Mouse (Mus musculus) liver, embryonic 13.5 days (tissue): ENCODE data around the gene Cbx6. TPM values are rescaled to one million over a fixed set of nuclear protein-coding genes. Genes with fewer than 3 reads are reported as not detected.
A peak's percentile ranks its signal among the peaks of the same experiment; 100 is the strongest.

Experiments
- ATAC-seq: fragments of 200-750 bp; cut with Nextera tagmentation; 2 replicates; pipeline ENCODE4 v1.8.0; 2017; ENCODE audit warnings: low read depth, mild to moderate bottlenecking, moderate number of reproducible peaks, moderate library complexity
- DNase-seq: peaks from one replicate; pipeline ENCODE4 v3.0.0; 2022
- H3K27ac ChIP-seq: fragments of 300-500 bp; sonication (generic); 2 replicates; pipeline ENCODE4 v1.5.1; 2015; ENCODE audit warnings: moderate library complexity, mild to moderate bottlenecking, inconsistent platforms
- H3K27me3 ChIP-seq: fragments of 300-500 bp; sonication (generic); 2 replicates; pipeline ENCODE4 v1.6.1; 2015; ENCODE audit warnings: mild to moderate bottlenecking, inconsistent platforms
- H3K36me3 ChIP-seq: fragments of 300-500 bp; sonication (generic); 2 replicates; pipeline ENCODE4 v1.6.1; 2015; ENCODE audit warnings: mild to moderate bottlenecking, inconsistent platforms
- H3K4me1 ChIP-seq: fragments of 300-500 bp; sonication (generic); replicated peaks from 2 replicates; pipeline ENCODE4 v1.6.1; 2015; ENCODE audit warnings: inconsistent platforms
- H3K4me2 ChIP-seq: fragments of 300-500 bp; sonication (generic); 2 replicates; pipeline ENCODE4 v1.6.1; 2015; ENCODE audit warnings: inconsistent platforms, mild to moderate bottlenecking, moderate library complexity
- H3K4me3 ChIP-seq: fragments of 300-500 bp; sonication (generic); replicated peaks from 2 replicates; pipeline ENCODE4 v1.5.1; 2015; ENCODE audit warnings: mild to moderate bottlenecking, inconsistent platforms
- H3K9ac ChIP-seq: fragments of 300-500 bp; sonication (generic); 2 replicates; pipeline ENCODE4 v1.6.1; 2015; ENCODE audit warnings: mild to moderate bottlenecking, inconsistent platforms
- H3K9me3 ChIP-seq: fragments of 300-500 bp; sonication (generic); replicated peaks from 2 replicates; pipeline ENCODE4 v1.6.1; 2016; ENCODE audit warnings: inconsistent platforms
- WGBS: fragments of 180-500 bp; shearing (Covaris S2); methylation state at CpG from one replicate; pipeline ENCODE4 v1.1.7; 2015; ENCODE audit not compliant: insufficient replicate concordance; 5-methylcytosine and 5-hydroxymethylcytosine counted together
- polyA plus RNA-seq: library from polyadenylated mRNA; unstranded; fragments of >200 nt; fragmentation: Nextera tagmentation; extraction: Ambion mirVana; gene quantifications from 2 replicates; pipeline ENCODE4 v1.2.1, GENCODE M21; 2015

Cbx6 gene
- polyA plus RNA-seq, 1 experiment from 2014 or later = 9.7 TPM

DNA sequence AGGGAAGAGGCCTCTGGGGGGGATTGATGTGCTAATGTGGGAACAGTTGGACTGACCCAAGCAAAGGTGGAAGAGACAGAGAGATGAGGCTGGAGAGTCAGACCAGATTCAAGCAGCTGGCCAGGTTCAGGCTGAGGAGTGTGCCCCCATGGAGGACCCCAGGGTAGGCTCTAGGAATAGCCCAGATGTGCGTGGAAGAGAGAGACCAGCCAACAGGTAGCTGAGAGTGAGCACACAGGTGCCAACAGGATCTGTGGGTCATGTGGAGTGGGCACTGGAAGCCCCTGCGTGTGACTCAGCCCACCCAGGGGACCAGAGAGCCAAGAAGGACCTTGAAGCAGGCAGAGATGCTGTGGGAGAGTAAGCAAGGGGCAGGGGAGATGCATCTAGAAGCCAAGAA is 32.8 kb downstream of the Cbx6 start:
- Histone ChIP-seq H3K36me3 (no peaks in the 10 kb centered on the region), H3K4me1 (peaks cover 8% of the 10 kb centered on the region), H3K9me3 (no peaks in the 10 kb centered on the region), H3K4me2 (no peak overlapping the region), H3K27ac (no peak overlapping the region), H3K4me3 (no peak overlapping the region), H3K9ac (no peak overlapping the region), H3K27me3 (peaks cover 76% of the 10 kb centered on the region)
- ATAC-seq (no peak), DNase-seq (no peak)
- 45% methylated on average over 2 of the region's 2 CpGs for WGBS

DNA sequence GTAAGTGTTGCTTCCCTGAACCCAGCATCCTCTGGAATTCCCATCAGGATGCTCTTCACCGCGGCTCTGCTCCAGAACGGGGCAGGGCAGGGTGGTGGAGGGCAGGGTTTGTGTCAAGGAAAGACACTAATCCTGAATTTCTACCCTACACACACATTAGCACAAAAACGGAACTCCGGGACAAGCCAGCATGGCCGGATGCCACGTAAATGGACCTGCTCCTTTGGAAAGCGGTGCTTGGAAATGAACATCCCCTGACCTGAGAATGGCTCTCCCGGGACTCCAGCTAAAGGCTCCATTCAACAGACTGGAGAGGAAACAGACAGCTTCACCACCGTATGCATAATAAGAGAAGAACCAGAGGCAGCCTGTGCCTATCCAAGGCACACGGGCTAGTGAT is 33.8 kb downstream of the Cbx6 start:
- H3K36me3 ChIP-seq = no peaks in the 10 kb centered on the region
- H3K27ac ChIP-seq = no peak overlapping the region
- no peak for DNase-seq
- peaks cover 68% of the 10 kb centered on the region for H3K27me3 ChIP-seq
- 51% methylated on average over 11 of the region's 11 CpGs for WGBS
- ATAC-seq = no peak
- H3K9ac ChIP-seq = no peak overlapping the region
- H3K4me3 ChIP-seq = no peak overlapping the region
- peaks cover 8% of the 10 kb centered on the region for H3K4me1 ChIP-seq
- H3K9me3 ChIP-seq = no peaks in the 10 kb centered on the region
- H3K4me2 ChIP-seq = no peak overlapping the region

DNA sequence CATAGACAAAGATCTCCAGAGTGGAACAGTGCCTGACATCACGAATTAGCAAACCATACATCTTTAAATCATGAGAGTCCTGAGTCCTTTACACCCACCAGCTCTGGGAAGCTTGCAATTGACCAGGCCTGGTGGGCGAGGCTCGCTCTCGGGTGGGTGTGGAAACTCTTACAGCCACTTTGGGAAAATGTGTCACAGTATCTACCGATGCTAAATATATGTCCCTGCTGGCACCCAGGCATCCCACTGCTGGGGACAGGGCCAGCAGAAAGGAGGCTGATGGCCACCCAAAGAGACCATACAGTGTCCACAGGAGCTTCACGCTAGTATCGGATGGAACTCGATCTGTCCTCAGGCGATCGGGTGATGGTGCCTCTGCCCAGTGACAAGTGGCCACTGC is 35.9 kb downstream of the Cbx6 start:
- Histone ChIP-seq H3K27me3 (peaks cover 55% of the 10 kb centered on the region), H3K4me3 (no peak overlapping the region), H3K9me3 (no peaks in the 10 kb centered on the region), H3K4me2 (no peak overlapping the region), H3K36me3 (no peaks in the 10 kb centered on the region), H3K27ac (no peak overlapping the region), H3K4me1 (no peaks in the 10 kb centered on the region), H3K9ac (no peak overlapping the region)
- DNase-seq (no peak), ATAC-seq (no peak)
- WGBS = 78% methylated on average over 10 of the region's 10 CpGs

DNA sequence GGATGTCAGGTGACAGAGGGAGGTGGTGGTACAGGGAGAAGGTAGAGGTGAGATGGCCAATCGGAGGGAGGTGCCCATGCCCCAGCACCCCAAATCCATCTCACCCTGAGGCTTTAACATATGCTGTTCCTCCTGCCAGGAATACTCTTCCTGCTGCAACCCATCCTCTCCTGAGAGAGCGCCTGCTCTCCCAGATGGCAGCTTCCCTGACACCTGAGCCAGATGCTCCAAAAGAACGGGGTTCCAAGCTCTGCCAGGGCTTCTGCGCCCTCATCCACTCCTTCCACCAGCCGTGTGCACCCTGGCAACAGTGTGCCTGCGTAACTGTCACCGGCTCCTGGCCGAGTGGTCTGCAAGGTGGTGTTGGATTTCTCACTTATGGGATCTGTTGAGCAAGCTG is 36.8 kb downstream of the Cbx6 start:
- ATAC-seq (no peak), DNase-seq (no peak)
- WGBS = 66% methylated on average over 8 of the region's 8 CpGs
- Histone ChIP-seq H3K36me3 (no peaks in the 10 kb centered on the region), H3K4me1 (no peaks in the 10 kb centered on the region), H3K4me2 (no peak overlapping the region), H3K27ac (no peak overlapping the region), H3K4me3 (no peak overlapping the region), H3K27me3 (peaks cover 50% of the 10 kb centered on the region), H3K9me3 (no peaks in the 10 kb centered on the region), H3K9ac (no peak overlapping the region)

DNA sequence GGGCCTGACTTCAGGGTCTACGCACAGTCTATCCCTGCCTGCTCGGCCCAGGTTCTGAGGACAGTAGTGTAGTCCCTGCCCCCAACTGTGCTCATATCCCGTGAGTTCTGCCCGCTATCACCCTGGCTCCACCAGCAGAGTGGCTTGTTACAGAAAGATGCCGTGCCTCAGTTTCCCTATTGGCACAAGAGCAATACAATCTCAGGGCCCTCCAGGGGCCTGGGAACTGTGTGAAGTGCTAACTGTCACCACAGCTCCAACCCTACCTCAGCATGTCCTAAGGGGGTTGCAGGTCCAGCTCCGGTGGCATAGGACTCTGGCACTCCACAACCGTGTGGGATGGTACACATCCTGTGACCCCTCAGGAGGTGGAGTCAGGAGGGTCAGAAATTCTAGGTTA is 37.4 kb downstream of the Cbx6 start:
- Histone ChIP-seq H3K9ac (no peak overlapping the region), H3K27me3 (peaks cover 50% of the 10 kb centered on the region), H3K36me3 (no peaks in the 10 kb centered on the region), H3K27ac (no peak overlapping the region), H3K4me1 (no peaks in the 10 kb centered on the region), H3K4me2 (no peak overlapping the region), H3K9me3 (no peaks in the 10 kb centered on the region), H3K4me3 (no peak overlapping the region)
- DNase-seq = no peak
- no peak for ATAC-seq
- 68% methylated on average over 7 of the region's 7 CpGs for WGBS

DNA sequence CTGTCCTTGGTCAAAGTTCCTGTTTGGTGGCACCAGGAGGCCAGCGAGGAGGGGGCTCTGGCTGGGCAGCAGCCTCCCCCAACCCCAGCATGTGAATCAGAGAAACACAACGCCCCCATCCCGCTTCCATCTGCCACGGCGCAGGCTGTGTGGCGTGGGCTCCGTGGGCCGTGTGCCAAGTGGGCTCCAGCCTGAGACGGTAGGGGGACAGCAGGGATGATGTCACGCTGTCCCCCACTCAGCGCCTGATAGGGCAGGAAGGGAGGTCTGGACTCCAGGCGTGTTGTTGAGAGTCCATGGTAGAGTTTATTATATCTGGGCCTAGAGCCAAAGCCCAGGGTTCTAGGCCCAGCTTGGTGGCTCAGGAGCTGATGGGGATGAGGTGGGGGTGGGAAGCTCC is 38.2 kb downstream of the Cbx6 start:
- Histone ChIP-seq H3K9me3 (no peaks in the 10 kb centered on the region), H3K9ac (no peak overlapping the region), H3K27me3 (peaks cover 47% of the 10 kb centered on the region), H3K27ac (no peak overlapping the region), H3K36me3 (no peaks in the 10 kb centered on the region), H3K4me1 (no peaks in the 10 kb centered on the region), H3K4me3 (no peak overlapping the region), H3K4me2 (no peak overlapping the region)
- WGBS = 65% methylated on average over 12 of the region's 12 CpGs
- ATAC-seq = no peak
- DNase-seq = no peak

DNA sequence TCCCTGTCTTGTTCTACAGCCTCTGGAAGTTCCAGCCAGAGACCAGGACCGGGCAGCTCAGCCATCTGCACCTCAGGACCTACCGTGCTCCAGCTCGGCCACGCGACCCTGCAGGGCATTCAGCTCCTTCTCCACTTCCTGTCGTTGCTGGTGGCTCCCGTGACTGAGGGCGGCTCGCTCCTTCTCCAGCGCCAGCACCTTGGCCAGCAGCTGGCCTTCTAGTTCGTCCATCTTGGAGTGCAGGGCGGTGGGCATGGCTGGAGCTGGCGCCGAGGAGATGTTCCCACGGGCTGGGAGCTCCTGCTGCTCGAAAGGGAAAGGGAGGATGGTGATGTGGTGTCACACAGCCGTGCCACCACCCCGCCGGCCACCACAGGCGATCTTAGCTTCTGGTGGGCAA is 40.3 kb downstream of the Cbx6 start:
- ATAC-seq = no peak
- H3K27me3 ChIP-seq = peaks cover 40% of the 10 kb centered on the region

DNA sequence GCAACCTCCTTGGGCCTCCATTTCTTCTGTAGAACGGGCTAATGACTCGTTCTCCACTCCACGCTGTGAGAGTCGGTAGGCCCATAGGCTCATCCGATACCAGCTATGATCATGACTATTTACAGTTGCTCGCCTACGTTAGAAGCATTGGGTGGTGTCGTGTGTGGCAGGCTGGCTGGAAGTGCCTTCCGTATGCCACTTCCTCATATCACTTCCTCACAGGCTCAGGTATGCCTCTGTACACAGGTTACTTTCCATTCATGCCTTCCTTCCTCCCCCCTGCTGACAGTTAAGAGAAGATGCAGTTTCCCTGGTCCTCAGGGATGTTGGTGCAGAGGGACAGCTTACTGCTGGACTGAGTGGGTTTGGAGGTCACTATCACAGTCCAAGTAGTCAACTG is 41.4 kb downstream of the Cbx6 start:
- no peak overlapping the region for H3K9ac ChIP-seq
- ATAC-seq (no peak), DNase-seq (no peak)
- H3K9me3 ChIP-seq = no peaks in the 10 kb centered on the region
- no peak overlapping the region for H3K27ac ChIP-seq
- H3K36me3 ChIP-seq = no peaks in the 10 kb centered on the region
- H3K4me2 ChIP-seq = no peak overlapping the region
- 65% methylated on average over 9 of the region's 9 CpGs for WGBS
- no peak overlapping the region for H3K4me3 ChIP-seq
- H3K27me3 ChIP-seq = peaks cover 32% of the 10 kb centered on the region
- H3K4me1 ChIP-seq = no peaks in the 10 kb centered on the region

More for the DNA sequence above, 40.3 kb downstream of the Cbx6 start:
- H3K9ac ChIP-seq = no peak overlapping the region
- no peaks in the 10 kb centered on the region for H3K9me3 ChIP-seq
- H3K4me2 ChIP-seq = no peak overlapping the region
- no peak overlapping the region for H3K27ac ChIP-seq
- 17% methylated on average over 20 of the region's 20 CpGs for WGBS
- H3K4me3 ChIP-seq = no peak overlapping the region
- H3K36me3 ChIP-seq = no peaks in the 10 kb centered on the region
- DNase-seq = no peak
- no peaks in the 10 kb centered on the region for H3K4me1 ChIP-seq

DNA sequence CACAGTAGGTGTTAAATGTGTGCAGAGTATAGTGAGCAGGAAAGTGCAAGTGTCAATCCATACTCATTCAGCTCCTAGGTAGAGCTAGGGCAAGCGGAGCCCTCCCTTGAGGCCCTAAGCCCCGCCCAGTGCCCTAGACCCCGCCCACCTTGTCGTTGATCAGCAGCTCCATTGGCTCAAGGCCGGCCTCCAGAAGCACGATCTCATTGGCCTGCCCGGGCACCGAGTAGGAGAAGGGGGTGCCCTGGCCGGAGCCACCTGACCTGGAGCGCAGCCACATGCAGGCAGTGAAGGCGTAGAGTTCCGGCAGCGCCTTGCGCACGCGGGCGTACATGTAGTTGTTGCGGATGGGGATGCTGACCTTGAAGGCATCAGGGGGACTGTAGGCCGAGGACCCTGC is 42.0 kb downstream of the Cbx6 start:
- no peak overlapping the region for H3K4me2 ChIP-seq
- WGBS = 29% methylated on average over 19 of the region's 19 CpGs
- H3K27ac ChIP-seq = no peak overlapping the region
- no peak overlapping the region for H3K4me3 ChIP-seq
- H3K4me1 ChIP-seq = no peaks in the 10 kb centered on the region
- DNase-seq = peak; percentile 16
- peaks cover 37% of the 10 kb centered on the region for H3K27me3 ChIP-seq
- H3K9ac ChIP-seq = no peak overlapping the region
- no peaks in the 10 kb centered on the region for H3K9me3 ChIP-seq
- ATAC-seq = peak; percentile 34; the same call in 1 of the 2 replicates
- H3K36me3 ChIP-seq = no peaks in the 10 kb centered on the region

DNA sequence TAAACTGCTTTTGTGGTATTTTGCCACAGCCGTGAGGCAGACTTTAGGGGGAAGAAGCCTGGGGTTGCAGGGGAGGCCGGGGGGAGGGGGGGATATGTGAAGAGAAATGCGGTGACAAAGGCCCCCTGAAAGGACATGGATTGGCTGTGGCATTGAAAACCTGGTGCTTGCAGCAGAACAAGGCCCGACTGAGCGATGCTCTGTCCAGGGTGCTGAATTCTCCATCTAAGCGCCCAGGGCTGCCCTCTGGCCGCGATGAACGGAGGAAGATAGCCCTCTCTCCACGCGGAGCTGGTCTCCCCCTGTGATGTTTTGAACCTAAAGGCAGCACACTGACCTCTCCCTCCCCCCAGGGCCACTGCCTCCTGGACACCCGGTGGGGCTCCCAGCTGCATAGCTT is 43.0 kb downstream of the Cbx6 start:
- Histone ChIP-seq H3K36me3 (no peaks in the 10 kb centered on the region), H3K4me2 (no peak overlapping the region), H3K9ac (no peak overlapping the region), H3K27me3 (peaks cover 43% of the 10 kb centered on the region), H3K4me3 (no peak overlapping the region), H3K27ac (no peak overlapping the region), H3K4me1 (no peaks in the 10 kb centered on the region), H3K9me3 (no peaks in the 10 kb centered on the region)
- DNase-seq (peak; percentile 37), ATAC-seq (no peak; the same call in 1 of the 2 replicates)
- WGBS = 3% methylated on average over 12 of the region's 12 CpGs

DNA sequence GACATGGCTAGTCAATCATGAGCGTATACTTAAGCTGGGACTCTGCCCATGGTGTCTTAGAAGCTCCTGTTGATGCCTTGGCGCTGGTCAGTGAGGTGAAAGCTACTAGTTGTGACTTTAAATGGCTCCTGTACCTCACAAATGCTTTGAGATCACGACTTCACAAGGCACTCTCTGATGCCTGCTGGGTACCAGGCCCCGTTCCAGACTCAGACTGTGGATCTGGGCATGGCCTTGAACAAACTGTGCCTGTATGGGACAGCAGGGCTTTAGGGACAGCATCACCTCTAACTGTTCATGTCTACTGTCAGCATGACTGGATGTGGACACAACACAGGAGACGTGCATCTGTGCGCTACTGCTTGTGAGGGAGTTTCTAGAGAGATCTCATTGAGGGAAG is 43.6 kb downstream of the Cbx6 start:
- H3K4me2 ChIP-seq = no peak overlapping the region
- H3K36me3 ChIP-seq = no peaks in the 10 kb centered on the region
- no peak for ATAC-seq
- H3K9me3 ChIP-seq = no peaks in the 10 kb centered on the region
- WGBS = 62% methylated on average over 6 of the region's 6 CpGs
- H3K4me1 ChIP-seq = no peaks in the 10 kb centered on the region
- peaks cover 45% of the 10 kb centered on the region for H3K27me3 ChIP-seq
- H3K27ac ChIP-seq = no peak overlapping the region
- H3K4me3 ChIP-seq = no peak overlapping the region
- no peak for DNase-seq
- H3K9ac ChIP-seq = no peak overlapping the region

DNA sequence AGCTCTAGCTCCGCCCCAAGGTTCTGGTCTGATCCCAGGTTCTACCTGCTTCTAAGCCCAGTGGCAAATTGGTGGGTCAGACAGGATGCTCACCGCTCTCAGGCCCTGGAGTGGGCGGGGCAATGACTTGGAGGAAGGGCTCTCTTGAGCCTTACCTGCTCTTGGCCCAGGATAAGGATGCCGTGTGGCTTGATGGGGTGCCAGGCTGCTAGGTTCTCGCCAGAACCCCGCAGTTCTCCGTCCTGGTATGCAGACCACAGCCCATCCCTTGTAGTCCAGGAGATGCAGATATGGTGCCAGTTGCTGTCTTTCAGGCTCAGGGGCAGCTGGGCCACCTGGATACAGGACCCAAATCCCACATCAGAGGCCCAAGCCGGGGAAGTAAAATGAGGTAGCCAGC is 44.4 kb downstream of the Cbx6 start:
- Histone ChIP-seq H3K4me3 (no peak overlapping the region), H3K9me3 (no peaks in the 10 kb centered on the region), H3K27ac (no peak overlapping the region), H3K27me3 (peaks cover 47% of the 10 kb centered on the region), H3K9ac (no peak overlapping the region), H3K4me1 (no peaks in the 10 kb centered on the region), H3K4me2 (no peak overlapping the region), H3K36me3 (no peaks in the 10 kb centered on the region)
- WGBS = 37% methylated on average over 8 of the region's 8 CpGs
- ATAC-seq (no peak), DNase-seq (no peak)
